Mouse (Mus musculus) liver, adult 2 months (tissue): ENCODE results near the gene Itch. TPM values are rescaled to one million over a fixed set of nuclear protein-coding genes. Genes with fewer than 3 reads are reported as not detected.
A peak's percentile ranks its signal among the peaks of the same experiment; 100 is the strongest.

Experiments
- DNase-seq: peaks from one replicate; pipeline ENCODE4 v3.0.0-alpha.2; 2011; ENCODE audit warnings: low read depth, low spot score; ENCODE audit errors: extremely low read depth
- H3K27ac ChIP-seq: fragments of 200-500 bp; replicated peaks from 2 replicates; pipeline ENCODE4 v1.5.1; 2012; ENCODE audit warnings: low read depth, mild to moderate bottlenecking, control low read depth, inconsistent platforms, low read length; ENCODE audit not compliant: insufficient read depth
- H3K27me3 ChIP-seq: fragments of 200-500 bp; 2 replicates; pipeline ENCODE4 v1.6.1; 2012; ENCODE audit warnings: mild to moderate bottlenecking, moderate library complexity, low read length, inconsistent platforms; ENCODE audit not compliant: control insufficient read depth, insufficient read depth
- H3K36me3 ChIP-seq: fragments of 200-500 bp; 2 replicates; pipeline ENCODE4 v1.6.1; 2012; ENCODE audit warnings: low read length, inconsistent platforms; ENCODE audit not compliant: control insufficient read depth, insufficient read depth
- H3K4me1 ChIP-seq: fragments of 200-500 bp; 2 replicates; pipeline ENCODE4 v1.6.1; 2011; ENCODE audit warnings: low read length; ENCODE audit not compliant: control insufficient read depth, insufficient read depth
- H3K4me3 ChIP-seq: fragments of 200-500 bp; 2 replicates; pipeline ENCODE4 v1.5.1; 2011; ENCODE audit warnings: low read depth, mild to moderate bottlenecking, control low read depth, low read length, moderate library complexity; ENCODE audit not compliant: insufficient read depth
- H3K79me2 ChIP-seq: fragments of 200-500 bp; 2 replicates; pipeline ENCODE4 v1.6.1; 2012; ENCODE audit warnings: inconsistent platforms, mild to moderate bottlenecking, low read length, moderate library complexity; ENCODE audit not compliant: control insufficient read depth, insufficient read depth
- H3K9ac ChIP-seq: fragments of 200-500 bp; 2 replicates; pipeline ENCODE4 v1.6.1; 2012; ENCODE audit warnings: low read depth, mild to moderate bottlenecking, control low read depth, inconsistent platforms, low read length
- CTCF ChIP-seq: fragments of 200-500 bp; IDR thresholded peaks from 2 replicates; pipeline ENCODE4 v1.5.1; 2011; ENCODE audit warnings: low read depth, low read length, control low read depth
- POLR2A ChIP-seq: fragments of 200-500 bp; IDR thresholded peaks from 2 replicates; pipeline ENCODE4 v1.6.1; 2011; ENCODE audit warnings: low read length, control low read depth; ENCODE audit not compliant: insufficient read depth; ENCODE audit errors: extremely low read depth
- WGBS: fragments of 180-500 bp; shearing (Covaris S2); methylation state at CpG from one replicate; pipeline ENCODE4 v1.1.7; 2018; 5-methylcytosine and 5-hydroxymethylcytosine counted together
- polyA plus RNA-seq: library from polyadenylated mRNA; depleted of rRNA; stranded (reverse); fragments of >200 nt; gene quantifications from 2 replicates; pipeline ENCODE4 v1.2.3, GENCODE M21; 2012; rRNA removed
- total RNA-seq: library from RNA; depleted of rRNA; stranded (reverse); fragments of >200 nt; gene quantifications from 2 replicates; pipeline ENCODE4 v1.2.3, GENCODE M21; 2014; rRNA removed

The Itch gene
- total RNA-seq = 50.7 and 61.4 TPM in 2 replicates
- polyA plus RNA-seq = 5.9 and 6.1 TPM in 2 replicates

DNA sequence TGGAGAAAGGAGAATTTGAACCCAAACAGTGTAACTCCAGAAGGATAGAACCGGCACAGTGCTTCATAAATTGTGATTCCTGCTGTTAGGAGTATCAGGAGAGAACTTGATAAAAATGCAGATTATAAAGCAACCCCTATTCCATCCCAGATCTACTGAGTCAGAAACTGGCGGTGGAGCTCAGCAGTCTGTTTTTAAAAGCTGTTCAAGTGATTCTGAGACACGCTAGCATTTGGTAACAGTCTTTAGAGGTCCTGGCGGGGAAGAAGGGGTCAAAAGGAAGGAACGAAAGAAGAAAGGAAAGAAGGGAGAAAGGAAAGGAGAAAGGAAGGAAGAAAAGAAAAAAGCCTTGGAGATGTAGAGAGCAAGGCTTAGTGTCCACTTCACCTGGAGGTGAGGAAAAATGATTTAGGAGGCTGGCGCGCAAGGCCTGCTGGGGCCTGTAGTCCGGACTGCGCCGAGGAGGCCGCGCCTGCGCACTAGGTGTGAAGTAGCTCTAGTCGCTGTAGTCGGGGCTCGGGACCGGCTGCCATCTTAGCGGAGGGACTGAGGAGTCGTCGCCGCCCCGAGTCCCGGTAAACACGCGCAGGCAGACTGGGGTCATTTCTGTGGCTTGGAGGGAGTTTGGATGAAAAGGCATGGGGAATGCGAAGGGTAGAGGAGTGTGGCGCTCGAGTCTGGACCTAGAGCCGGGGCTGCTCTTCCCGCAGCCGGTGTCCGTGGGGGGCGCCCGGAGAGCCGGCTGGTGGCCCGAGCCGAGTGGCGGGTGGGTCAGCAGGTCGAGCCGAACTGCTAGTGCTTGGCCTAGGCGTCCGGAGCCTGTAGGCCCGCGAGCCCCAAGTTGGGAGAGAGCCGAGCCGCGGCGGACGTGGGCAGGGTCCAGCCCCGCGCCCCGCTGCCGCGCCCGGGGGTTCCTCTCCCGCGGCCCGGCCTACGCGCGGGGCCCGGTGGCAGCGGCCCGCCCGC, at the start of gene Itch:
Itch (plus strand) TSS at position 499 of the 966 bp plus-strand sequence.
- Histone ChIP-seq H3K4me3 (peak within 1 kb of the TSS; percentile 83), H3K27ac (peak within 1 kb of the TSS; percentile 87), H3K4me1 (peaks cover 15% of the 10 kb centered on the region), H3K79me2 (peaks cover 32% of the 10 kb centered on the region), H3K36me3 (peaks cover 5% of the 10 kb centered on the region), H3K9ac (peak within 1 kb of the TSS; percentile 86), H3K27me3 (no peaks in the 10 kb centered on the region)
- DNase-seq = peak; percentile 85
- 3% methylated on average over 65 of the region's 65 CpGs for WGBS
- TF ChIP-seq CTCF (no peak), POLR2A (peak; percentile 93)

DNA sequence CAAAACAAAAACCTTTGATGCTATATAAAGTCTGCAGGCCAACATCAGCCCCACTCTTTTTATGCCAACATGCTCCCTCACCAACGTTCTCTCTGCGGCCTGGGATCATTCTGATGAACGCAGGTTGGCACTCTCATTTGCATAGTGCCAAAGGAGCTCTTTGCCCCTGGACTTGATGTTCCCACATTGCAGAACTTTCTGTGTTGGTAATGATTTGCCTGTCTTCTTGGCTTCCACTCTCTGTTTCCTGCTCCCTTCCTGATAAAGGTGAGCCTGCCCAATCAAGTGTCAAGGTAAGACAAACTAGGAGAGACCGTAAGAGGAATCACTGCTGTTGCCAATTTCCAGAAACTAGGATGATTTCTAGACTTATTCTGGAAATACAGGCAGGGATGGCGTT, 48.8 kb upstream of the Itch start:
- Histone ChIP-seq H3K36me3 (no peaks in the 10 kb centered on the region), H3K4me3 (no peak overlapping the region), H3K27ac (peak overlapping the region; percentile 97), H3K4me1 (peaks cover 15% of the 10 kb centered on the region), H3K9ac (no peak overlapping the region), H3K27me3 (no peaks in the 10 kb centered on the region), H3K79me2 (no peaks in the 10 kb centered on the region)
- 25% methylated on average over 5 of the region's 5 CpGs for WGBS
- TF ChIP-seq POLR2A (no peak), CTCF (no peak)
- peak; percentile 96 for DNase-seq

DNA sequence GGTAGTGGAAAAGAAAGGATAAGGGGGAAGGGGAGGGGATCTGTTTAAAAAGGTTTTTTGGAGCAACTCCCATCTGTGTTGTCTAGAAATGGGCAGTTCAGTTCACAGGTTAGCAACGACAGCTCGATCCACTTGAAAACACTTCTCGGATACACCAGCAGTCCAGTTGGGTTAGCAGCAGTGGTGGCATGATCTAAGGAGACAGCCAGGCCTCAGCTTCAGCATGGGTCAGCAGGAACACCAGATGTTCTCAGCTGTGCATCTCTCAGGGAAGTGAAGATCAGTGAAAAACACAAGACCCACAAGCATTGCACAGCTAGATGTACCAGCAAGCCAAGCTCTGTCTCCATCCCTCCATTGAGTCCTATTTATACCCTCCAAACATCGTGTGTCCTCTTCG, 47.0 kb upstream of the Itch start:
- H3K27me3 ChIP-seq = no peaks in the 10 kb centered on the region
- no peak for TF ChIP-seq CTCF
- no peak for TF ChIP-seq POLR2A
- H3K9ac ChIP-seq = no peak overlapping the region
- 91% methylated on average over 5 of the region's 5 CpGs for WGBS
- H3K4me3 ChIP-seq = no peak overlapping the region
- DNase-seq = no peak
- H3K27ac ChIP-seq = no peak overlapping the region
- no peaks in the 10 kb centered on the region for H3K79me2 ChIP-seq
- H3K4me1 ChIP-seq = peaks cover 14% of the 10 kb centered on the region
- H3K36me3 ChIP-seq = no peaks in the 10 kb centered on the region

DNA sequence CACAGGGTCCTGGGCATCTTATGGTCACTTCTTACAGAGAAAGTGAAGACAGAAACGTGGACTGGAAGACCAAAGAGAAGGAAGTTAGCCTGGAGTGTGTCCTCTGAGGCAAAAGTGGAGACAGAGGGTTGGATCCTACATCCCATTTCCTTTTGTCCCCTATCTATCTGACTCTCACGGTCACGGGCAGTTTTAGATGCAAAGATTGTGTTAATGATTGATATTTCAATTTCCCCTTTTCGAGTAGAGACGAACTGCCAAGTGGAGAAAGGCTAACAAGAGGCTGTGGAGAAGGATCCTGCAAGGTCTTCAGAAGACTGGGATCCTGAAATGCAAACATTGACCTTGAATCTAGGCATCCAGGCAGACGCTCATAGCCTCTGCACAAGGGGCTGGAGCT, 45.0 kb upstream of the Itch start:
- no peak for TF ChIP-seq CTCF
- TF ChIP-seq POLR2A = no peak
- Histone ChIP-seq H3K4me1 (peaks cover 10% of the 10 kb centered on the region), H3K27ac (no peak overlapping the region), H3K36me3 (no peaks in the 10 kb centered on the region), H3K27me3 (no peaks in the 10 kb centered on the region), H3K4me3 (no peak overlapping the region), H3K79me2 (no peaks in the 10 kb centered on the region), H3K9ac (no peak overlapping the region)
- 40% methylated on average over 6 of the region's 6 CpGs for WGBS
- DNase-seq = no peak

DNA sequence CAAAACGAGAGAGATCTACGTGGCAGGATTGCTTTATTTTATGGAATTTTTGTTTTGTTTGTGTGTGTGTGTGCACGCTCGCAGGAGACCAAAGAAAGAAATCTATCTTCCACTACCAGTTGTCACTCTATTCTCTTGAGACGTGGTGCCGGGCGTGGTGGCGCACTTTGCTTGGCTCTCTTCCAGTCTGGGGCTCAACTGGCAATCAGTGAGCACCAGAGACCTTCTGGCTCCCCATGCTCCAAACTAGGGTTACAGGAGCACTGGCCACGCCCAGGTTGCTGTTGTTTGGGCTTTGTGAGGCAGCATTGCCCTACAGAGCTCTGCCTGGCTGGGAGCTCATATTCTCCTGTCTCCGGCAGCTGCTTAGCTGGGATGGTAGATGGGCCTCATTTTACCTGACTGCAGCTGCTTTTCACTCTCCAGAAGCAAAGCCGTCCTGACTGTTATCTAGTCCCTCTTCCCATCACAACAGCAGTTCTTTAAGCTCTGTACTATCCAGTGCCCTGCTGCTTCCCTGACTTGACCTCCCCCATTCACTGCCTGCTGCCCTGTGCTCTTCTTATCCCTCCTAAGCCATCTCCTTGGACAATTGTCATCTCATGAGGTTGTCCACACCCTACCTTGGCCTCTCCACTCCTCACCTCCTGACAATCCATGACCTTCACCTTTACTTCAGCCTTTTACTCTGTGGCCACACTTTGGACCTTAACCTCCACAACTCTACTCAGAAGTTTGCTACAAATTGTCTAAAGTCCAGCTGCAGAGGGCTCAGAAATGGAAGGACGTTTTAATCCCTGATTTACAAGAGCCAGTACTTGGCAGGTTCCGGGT, 42.2 kb upstream of the Itch start:
- WGBS = 55% methylated on average over 13 of the region's 13 CpGs
- DNase-seq = peak; percentile 92
- H3K4me1 ChIP-seq = peaks cover 6% of the 10 kb centered on the region

More for the DNA sequence above, 42.2 kb upstream of the Itch start:
- Histone ChIP-seq H3K79me2 (no peaks in the 10 kb centered on the region), H3K9ac (peak overlapping the region; percentile 70), H3K27ac (peak overlapping the region; percentile 98), H3K4me3 (no peak overlapping the region), H3K36me3 (no peaks in the 10 kb centered on the region), H3K27me3 (no peaks in the 10 kb centered on the region)
- no peak for TF ChIP-seq CTCF
- TF ChIP-seq POLR2A = no peak
